Mouse (Mus musculus) macrophage (primary cell): Measurements from ENCODE around the gene Rrbp1. TPM values are rescaled to one million over a fixed set of nuclear protein-coding genes. Genes with fewer than 3 reads are reported as not detected.

Experiments used
- H3K27ac ChIP-seq: fragments of 350-480 bp; formaldehyde crosslinking; 2 replicates; pipeline ENCODE4 v1.9.0; 2021
- H3K36me3 ChIP-seq: fragments of 350-480 bp; formaldehyde crosslinking; 2 replicates; pipeline ENCODE4 v1.9.0; 2021; ENCODE audit errors: inconsistent target
- H3K4me3 ChIP-seq: fragments of 350-480 bp; formaldehyde crosslinking; 2 replicates; pipeline ENCODE4 v1.9.0; 2021; ENCODE audit errors: inconsistent target
- H3K79me2 ChIP-seq: fragments of 350-480 bp; formaldehyde crosslinking; 2 replicates; pipeline ENCODE4 v1.9.0; 2021; ENCODE audit errors: inconsistent target
- WGBS: methylation state at CpG from one replicate; pipeline ENCODE4 v1.1.7; 2026; ENCODE audit warnings: inconsistent platforms; ENCODE audit not compliant: missing documents; 5-methylcytosine and 5-hydroxymethylcytosine counted together
- polyA plus RNA-seq: library from polyadenylated mRNA; stranded (reverse); fragments of 250-400 nt; gene quantifications from 3 replicates; pipeline ENCODE4 v1.2.4, GENCODE M21; 2018; ENCODE audit warnings: inconsistent platforms

Gene Rrbp1
- polyA plus RNA-seq, 1 experiment from 2014 or later: 943 TPM

GRCm38 (mm10) chr2:143933516-143933915 lies 77.5 kb downstream of the Rrbp1 start:
- no peak overlapping the region for H3K27ac ChIP-seq
- WGBS: 98% methylated on average over 5 of the region's 5 CpGs

GRCm38 (mm10) chr2:143932340-143932873 lies 78.7 kb downstream of the Rrbp1 start:
- WGBS: 92% methylated on average over 12 of the region's 12 CpGs
- no peak overlapping the region for H3K4me3 ChIP-seq
- no peaks in the 10 kb centered on the region for H3K36me3 ChIP-seq
- peaks cover 100% of the 10 kb centered on the region for H3K79me2 ChIP-seq
- H3K27ac ChIP-seq: no peak overlapping the region

More at GRCm38 (mm10) chr2:143933516-143933915, 77.5 kb downstream of the Rrbp1 start:
- Histone ChIP-seq H3K79me2 (peaks cover 100% of the 10 kb centered on the region), H3K4me3 (no peak overlapping the region), H3K36me3 (no peaks in the 10 kb centered on the region; the same call in 1 of the 2 replicates)

GRCm38 (mm10) chr2:143929607-143930311 lies 81.3 kb downstream of the Rrbp1 start:
- Histone ChIP-seq H3K27ac (no peak overlapping the region), H3K79me2 (peaks cover 100% of the 10 kb centered on the region), H3K36me3 (no peaks in the 10 kb centered on the region), H3K4me3 (no peak overlapping the region)
- 85% methylated on average over 3 of the region's 3 CpGs for WGBS

GRCm38 (mm10) chr2:143925826-143926225 lies 85.2 kb downstream of the Rrbp1 start:
- no peak overlapping the region for H3K4me3 ChIP-seq
- H3K79me2 ChIP-seq: peaks cover 100% of the 10 kb centered on the region
- no peak overlapping the region for H3K27ac ChIP-seq
- WGBS: 93% methylated on average over 6 of the region's 6 CpGs
- no peaks in the 10 kb centered on the region for H3K36me3 ChIP-seq

- Histone ChIP-seq H3K36me3 (no peaks in the 10 kb centered on the region), H3K4me3 (no peak overlapping the region), H3K27ac (no peak overlapping the region), H3K79me2 (peaks cover 100% of the 10 kb centered on the region)
- WGBS: 72% methylated on average over 7 of the region's 7 CpGs
Measured at GRCm38 (mm10) chr2:143924085-143924484, 87.0 kb downstream of the Rrbp1 start.

GRCm38 (mm10) chr2:143918831-143919502 lies 92.1 kb downstream of the Rrbp1 start:
- H3K4me3 ChIP-seq: no peak overlapping the region
- H3K27ac ChIP-seq: no peak overlapping the region
- H3K36me3 ChIP-seq: no peaks in the 10 kb centered on the region
- peaks cover 82% of the 10 kb centered on the region for H3K79me2 ChIP-seq
- 70% methylated on average over 2 of the region's 4 CpGs for WGBS

GRCm38 (mm10) chr2:143917622-143918021 lies 93.4 kb downstream of the Rrbp1 start:
- H3K27ac ChIP-seq: no peak overlapping the region
- 79% methylated on average over 5 of the region's 5 CpGs for WGBS
- peaks cover 69% of the 10 kb centered on the region for H3K79me2 ChIP-seq
- H3K4me3 ChIP-seq: no peak overlapping the region
- H3K36me3 ChIP-seq: no peaks in the 10 kb centered on the region

- 23% methylated on average over 5 of the region's 5 CpGs for WGBS
- Histone ChIP-seq H3K79me2 (peaks cover 55% of the 10 kb centered on the region), H3K27ac (peak overlapping the region; percentile 46), H3K4me3 (peak overlapping the region; percentile 72), H3K36me3 (no peaks in the 10 kb centered on the region)
Measured at GRCm38 (mm10) chr2:143916229-143916628, 94.8 kb downstream of the Rrbp1 start.

GRCm38 (mm10) chr2:143915600-143916135 lies 95.4 kb downstream of the Rrbp1 start:
- peak overlapping the region; percentile 46 for H3K27ac ChIP-seq
- peak overlapping the region; percentile 72 for H3K4me3 ChIP-seq
- no peaks in the 10 kb centered on the region for H3K36me3 ChIP-seq
- under 1% methylated on average over 32 of the region's 32 CpGs for WGBS
- H3K79me2 ChIP-seq: peaks cover 49% of the 10 kb centered on the region

GRCm38 (mm10) chr2:143914760-143915599 lies 96.1 kb downstream of the Rrbp1 start, which contains the start of gene Dstn:
Gene Dstn (plus strand): TSS chr2:143915320.
- Histone ChIP-seq H3K4me3 (peak within 1 kb of the TSS; percentile 72), H3K36me3 (no peaks in the 10 kb centered on the region), H3K27ac (peak within 1 kb of the TSS; percentile 46), H3K79me2 (peaks cover 42% of the 10 kb centered on the region)
- under 1% methylated on average over 71 of the region's 71 CpGs for WGBS

- WGBS: 19% methylated on average over 10 of the region's 10 CpGs
- no peaks in the 10 kb centered on the region for H3K36me3 ChIP-seq
- peak overlapping the region; percentile 72 for H3K4me3 ChIP-seq
- no peak overlapping the region for H3K27ac ChIP-seq
- peaks cover 35% of the 10 kb centered on the region for H3K79me2 ChIP-seq
Measured at GRCm38 (mm10) chr2:143914221-143914620, 96.8 kb downstream of the Rrbp1 start.

GRCm38 (mm10) chr2:143912199-143912598 lies 98.9 kb downstream of the Rrbp1 start:
- H3K27ac ChIP-seq: no peak overlapping the region

GRCm38 (mm10) chr2:143909230-143909629 lies 101.8 kb downstream of the Rrbp1 start:
- WGBS: 100% methylated on average over 2 of the region's 2 CpGs
- Histone ChIP-seq H3K36me3 (no peaks in the 10 kb centered on the region), H3K79me2 (no peaks in the 10 kb centered on the region), H3K4me3 (no peak overlapping the region), H3K27ac (no peak overlapping the region)

More at GRCm38 (mm10) chr2:143912199-143912598, 98.9 kb downstream of the Rrbp1 start:
- WGBS: 82% methylated on average over 2 of the region's 2 CpGs
- Histone ChIP-seq H3K4me3 (no peak overlapping the region), H3K36me3 (no peaks in the 10 kb centered on the region), H3K79me2 (peaks cover 15% of the 10 kb centered on the region)

- Histone ChIP-seq H3K4me3 (no peak overlapping the region), H3K79me2 (no peaks in the 10 kb centered on the region), H3K36me3 (no peaks in the 10 kb centered on the region), H3K27ac (no peak overlapping the region)
- WGBS: 82% methylated on average over 5 of the region's 5 CpGs
Measured at GRCm38 (mm10) chr2:143904896-143905295, 106.2 kb downstream of the Rrbp1 start.
